Mouse (Mus musculus) olfactory bulb, adult 2 months (tissue): Measurements from ENCODE around the gene Cand2.

ENCODE experiments used
- CTCF ChIP-seq: fragments of 200-500 bp; IDR thresholded peaks from 2 replicates; pipeline ENCODE4 v1.5.1; 2012; ENCODE audit warnings: low read depth, mild to moderate bottlenecking, low read length, moderate library complexity; ENCODE audit not compliant: insufficient read depth
- POLR2A ChIP-seq: fragments of 200-500 bp; IDR thresholded peaks from 2 replicates; pipeline ENCODE4 v1.6.1; 2012; ENCODE audit warnings: mild to moderate bottlenecking, low read depth, low read length, moderate library complexity; ENCODE audit not compliant: insufficient read depth

DNA sequence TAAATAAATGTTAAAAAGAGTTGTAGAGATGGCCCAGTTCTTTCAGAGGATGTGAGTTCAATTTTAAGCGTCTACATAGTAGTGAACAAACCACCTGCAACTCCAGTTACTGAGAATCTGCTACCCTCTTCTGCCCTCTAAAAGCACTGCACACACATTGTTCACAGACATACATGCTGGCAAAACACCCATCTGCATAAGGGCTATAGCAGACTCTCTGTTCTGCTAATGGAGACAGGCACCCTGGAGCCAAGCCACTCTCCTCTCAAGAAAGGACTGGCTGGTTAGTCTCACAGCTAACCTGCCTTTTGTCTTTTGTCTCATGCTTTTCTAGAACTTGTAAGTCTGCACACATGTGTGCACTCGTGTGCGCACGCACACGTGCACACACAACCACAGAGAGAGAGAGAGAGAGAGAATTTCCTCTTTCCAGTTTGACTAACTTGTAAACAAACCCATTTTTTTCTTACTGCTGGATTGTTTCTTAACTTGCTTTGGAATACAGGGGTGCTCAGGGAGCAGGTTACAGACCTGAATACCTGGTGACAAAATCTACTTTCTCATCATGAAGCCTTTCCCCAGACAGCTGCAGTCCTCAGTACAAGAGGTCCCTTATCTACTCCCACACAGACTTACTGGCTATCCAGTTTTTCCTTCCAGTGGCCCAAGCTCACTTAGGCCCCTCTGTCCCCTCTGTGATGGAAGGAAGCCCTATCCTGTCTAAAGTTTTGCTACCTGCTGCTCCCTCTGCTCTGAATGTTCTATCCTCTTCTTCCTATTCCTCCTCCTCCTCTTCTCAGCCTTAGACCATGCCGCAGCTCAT lies 56.7 kb downstream of the Cand2 start:
- no peak for TF ChIP-seq CTCF
- TF ChIP-seq POLR2A = no peak
